Mouse (Mus musculus) hematopoietic multipotent progenitor cell, adult 10-12 weeks (in vitro differentiated cells): ENCODE results near the gene AC129217.1. TPM values are rescaled to one million over a fixed set of nuclear protein-coding genes. Genes with fewer than 3 reads are reported as not detected.

Experiments
- polyA plus RNA-seq: library from polyadenylated mRNA; stranded (reverse); fragments of >175 nt; gene quantifications from 2 replicates; pipeline ENCODE4 v1.2.3, GENCODE M21; 2012; ENCODE audit warnings: low replicate concordance

AC129217.1 gene
- 71.4 and 191 TPM in 2 replicates for polyA plus RNA-seq

DNA sequence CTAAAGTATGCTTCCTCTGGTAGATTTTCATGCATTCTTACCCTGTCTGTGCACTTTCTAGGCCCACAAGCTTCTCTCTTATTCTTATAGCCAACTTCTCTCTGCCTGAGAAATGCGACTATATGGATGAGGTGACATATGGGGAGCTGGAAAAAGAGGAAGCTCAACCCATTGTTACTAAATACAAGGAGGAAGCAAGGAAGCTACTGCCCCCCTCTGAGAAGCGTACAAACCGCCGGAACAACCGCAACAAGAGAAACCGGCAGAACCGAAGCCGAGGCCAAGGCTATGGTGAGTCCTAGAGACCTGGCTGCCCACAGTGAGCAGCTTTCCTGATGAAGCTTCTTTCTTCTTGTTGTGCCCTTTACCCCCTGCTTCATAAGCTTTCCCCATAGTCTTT is at the start of gene AC129217.1:
Gene AC129217.1, plus strand, starts transcription at position 114 of the 400 bp plus-strand sequence.

DNA sequence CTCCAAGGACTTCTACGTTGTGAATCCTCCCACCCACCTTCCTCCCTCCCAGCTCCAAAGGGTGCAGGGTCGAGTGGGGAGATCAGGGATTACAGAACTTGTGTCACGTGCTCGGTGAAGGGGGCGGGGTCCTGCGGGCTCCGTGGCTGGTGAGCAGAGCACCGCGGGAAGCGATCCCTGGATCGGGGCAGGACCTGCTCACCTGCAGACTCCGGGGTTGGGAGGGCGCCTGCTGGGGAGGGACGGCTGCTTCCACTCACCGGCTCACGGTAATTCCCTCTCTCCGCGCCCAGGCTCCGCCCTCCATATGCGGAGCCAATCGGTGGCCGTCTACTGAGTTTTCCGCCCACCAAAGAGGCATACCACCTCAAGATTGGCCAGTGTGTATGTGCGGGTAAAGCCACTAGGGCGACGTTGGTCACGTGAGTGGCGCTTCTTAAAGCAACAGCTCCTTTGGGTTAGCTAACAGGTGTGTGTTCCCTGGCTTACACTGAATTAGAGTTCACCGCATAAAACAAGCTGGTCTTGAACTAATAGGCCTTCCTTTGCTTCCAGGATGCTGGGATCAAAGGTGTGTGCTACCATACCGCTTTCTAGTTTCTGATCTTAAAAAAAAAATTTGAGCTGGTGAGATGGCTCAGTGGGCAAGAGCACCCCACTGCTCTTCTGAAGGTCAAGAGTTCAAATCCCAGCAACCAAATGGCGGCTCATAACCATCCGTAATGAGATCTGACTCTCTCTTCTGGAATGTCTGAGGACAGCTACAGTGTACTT is 43.4 kb upstream of the AC129217.1 start, which contains the start of gene Taf6l:
Gene Taf6l, minus strand, starts transcription at position 410 of the 774 bp plus-strand sequence.

DNA sequence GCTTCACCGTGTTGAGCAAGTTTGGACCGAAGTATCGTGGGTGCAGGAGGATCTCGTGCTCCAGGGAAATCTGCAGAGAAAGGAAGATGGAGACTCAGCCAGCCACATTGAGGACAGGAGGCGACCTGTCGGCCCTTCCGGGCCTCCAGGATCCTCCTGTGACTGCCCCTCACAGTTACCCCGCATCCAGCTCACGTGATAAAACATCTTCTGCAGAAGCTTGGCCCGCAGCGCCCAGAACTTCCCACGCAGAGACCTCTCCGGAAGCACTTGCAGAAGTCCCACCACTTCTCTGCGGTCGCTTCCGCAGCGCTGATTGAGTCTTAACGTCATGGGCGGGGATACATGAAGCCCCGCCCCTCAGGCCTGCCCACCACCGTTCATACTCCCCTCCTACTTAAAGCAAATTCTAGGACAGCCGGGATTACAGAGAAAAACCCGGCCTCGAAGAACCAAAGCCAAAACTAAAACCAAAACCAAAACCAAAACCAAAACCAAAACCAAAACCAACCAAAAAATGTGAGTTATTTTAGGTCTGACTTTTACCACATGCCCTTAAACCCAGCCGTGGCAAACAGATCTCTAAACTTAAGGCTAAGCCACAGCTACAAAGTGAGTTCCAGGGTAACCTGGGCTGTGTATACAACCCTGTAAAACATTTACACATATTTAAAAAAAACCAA is 31.2 kb upstream of the AC129217.1 start, which contains the start of gene Polr2g:
Gene Polr2g, minus strand, starts transcription at position 314 of the 683 bp plus-strand sequence.

DNA sequence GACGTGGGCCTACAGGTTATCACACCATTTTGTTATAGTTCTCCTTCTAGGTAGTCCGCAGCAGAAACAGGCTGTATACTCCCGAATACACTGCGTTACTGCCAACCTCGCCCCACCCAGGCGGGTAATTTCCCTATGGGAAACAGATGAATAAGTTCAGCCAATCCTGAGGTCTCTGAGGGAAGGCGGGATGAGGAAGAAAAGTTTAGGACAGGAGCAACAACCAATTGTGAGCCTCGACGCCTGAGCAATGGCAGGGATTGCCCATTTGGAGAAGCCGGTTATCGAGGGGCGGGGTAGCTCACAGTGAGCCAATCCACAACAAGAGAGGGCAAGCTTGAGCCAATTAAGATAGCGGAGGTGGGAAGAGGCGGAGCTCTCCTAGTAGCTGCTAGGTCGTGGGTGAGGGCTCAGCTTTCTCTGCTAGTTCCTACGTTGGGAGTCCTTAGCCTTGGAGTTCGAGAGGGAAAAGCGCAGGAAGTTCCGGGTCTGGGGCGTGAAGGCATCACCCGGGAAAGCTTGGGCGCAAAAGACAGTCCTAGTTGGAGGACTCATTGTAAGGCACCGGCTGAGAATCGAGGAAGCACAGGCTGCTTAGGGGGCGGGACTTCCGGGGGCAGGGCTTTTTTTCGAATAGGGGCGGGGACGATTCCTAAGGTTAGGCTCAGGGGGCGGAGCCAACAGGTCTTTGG is 27.3 kb upstream of the AC129217.1 start, which contains the start of gene Zbtb3:
Gene Zbtb3, plus strand, starts transcription at position 426 of the 692 bp plus-strand sequence.

GRCm38 (mm10) chr19:8818801-8819595 is 10.6 kb upstream of the AC129217.1 start, which contains the start of gene Ttc9c:
TSS of gene Ttc9c (minus strand) at chr19:8819333.

DNA sequence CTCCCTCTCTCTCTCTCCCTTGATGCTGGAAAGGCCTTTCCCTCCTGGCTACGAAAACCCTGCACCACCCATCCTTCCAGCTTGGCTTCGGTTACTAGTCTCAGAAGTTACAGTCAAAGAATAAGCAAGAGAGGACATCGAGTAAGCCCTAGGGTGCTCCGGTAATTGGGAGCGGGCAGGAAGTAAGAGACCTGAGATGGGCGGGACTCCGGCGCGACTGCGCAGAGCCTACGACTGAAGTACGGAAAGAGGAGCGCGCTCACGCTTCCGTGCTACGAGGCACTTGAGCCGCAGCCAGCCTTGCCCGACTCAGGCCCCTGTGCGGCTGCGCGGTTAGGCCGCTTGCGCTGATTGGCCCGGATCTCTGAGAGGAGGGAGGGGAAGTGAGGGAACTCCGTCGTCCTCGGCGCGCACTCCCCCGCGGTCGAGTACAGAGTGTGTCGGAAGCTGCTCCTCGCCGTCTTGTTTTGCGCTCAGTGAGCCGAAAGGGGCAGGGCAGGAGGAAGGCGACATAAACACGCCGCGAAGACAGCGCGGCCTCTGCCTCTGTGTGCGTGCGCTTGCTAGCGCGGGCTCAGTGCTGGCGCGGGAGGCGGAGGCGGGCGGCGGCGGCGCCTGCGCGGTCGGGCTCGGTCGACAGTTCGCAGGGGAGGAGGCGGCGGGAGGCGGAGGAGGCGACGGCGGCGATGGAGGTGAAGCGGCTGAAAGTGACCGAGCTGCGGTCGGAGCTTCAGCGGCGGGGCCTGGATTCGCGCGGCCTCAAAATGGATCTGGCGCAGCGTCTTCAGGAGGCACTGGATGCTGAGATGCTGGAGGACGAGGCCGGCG is 9.8 kb upstream of the AC129217.1 start, which contains the start of gene Hnrnpul2:
Gene Hnrnpul2, plus strand, starts transcription at position 415 of the 828 bp plus-strand sequence.

GRCm38 (mm10) chr19:8837251-8837791 is 7.7 kb downstream of the AC129217.1 start, which contains the start of gene Bscl2:
TSS of gene Bscl2 (plus strand) at chr19:8837467.

GRCm38 (mm10) chr19:8839103-8839907 is 9.7 kb downstream of the AC129217.1 start, which contains the start of gene Gng3:
TSS of gene Gng3 (minus strand) at chr19:8839194.

DNA sequence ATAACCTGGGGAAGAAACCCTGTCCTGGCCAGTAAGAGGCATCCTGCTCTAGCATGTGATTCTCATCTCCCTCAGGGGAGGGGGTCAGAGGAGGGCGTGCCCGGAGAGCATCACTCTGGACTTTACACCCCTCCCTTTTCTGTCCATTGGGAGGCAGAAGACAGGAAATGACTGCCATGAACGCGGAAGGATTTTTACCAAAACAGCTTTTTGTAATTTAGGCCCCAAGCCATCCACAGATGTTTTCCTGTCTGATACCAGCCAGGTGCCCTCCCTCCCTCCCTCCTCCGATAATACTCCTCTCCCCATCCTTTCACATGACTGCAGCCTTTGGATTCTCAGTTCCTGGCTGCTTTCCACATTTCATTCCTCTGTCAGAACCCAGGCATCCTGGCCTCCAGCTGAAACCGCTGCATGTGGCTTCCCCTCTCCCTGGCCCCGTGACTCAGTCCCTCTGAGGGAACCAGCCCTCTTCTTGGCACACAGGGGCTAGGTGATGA is 20.9 kb downstream of the AC129217.1 start, which contains the start of gene Lrrn4cl:
Gene Lrrn4cl, plus strand, starts transcription at position 367 of the 500 bp plus-strand sequence.

DNA sequence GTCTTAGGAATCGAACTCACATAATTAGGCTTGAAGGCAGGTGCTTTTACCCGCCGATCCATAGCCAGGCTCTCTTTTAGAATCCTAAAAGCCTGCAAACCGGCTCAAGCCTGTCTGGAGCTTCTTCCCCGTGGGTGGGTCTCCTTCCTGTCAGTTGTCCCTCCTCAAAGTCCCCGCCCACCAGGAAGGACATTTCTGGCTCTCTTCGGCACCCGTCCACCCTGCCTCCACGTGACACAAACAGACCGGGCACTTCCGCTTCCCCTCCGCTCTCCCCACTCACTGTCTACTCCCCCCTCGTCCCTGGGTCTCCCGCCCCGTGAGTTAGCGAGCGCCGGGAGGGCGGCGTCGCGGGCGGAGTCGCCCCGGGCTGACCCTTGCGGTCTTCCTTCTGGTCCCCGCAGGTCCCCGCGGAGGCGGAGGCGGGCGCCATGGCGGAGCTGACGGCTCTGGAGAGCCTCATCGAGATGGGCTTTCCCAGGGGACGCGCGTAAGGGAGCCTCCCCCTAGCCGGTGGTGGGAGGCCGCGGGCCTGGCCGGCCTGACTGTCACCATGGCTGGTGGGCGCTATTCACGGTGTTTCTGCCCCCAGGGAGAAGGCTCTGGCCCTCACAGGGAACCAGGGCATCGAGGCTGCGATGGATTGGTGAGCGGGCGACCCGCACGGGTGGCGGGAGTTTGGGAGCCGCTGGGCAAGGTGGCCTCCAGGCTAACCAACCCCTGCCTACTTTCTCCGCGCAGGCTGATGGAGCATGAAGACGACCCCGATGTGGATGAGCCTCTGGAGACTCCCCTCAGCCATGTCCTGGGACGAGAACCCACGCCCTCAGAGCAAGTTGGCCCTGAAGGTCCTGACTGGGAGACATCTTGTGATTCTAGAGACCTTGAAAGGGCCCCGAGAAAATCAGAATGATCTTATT is 42.0 kb downstream of the AC129217.1 start, which contains the start of gene Ubxn1:
Gene Ubxn1, plus strand, starts transcription at position 230 of the 920 bp plus-strand sequence.

GRCm38 (mm10) chr19:8880311-8881033 is 50.9 kb downstream of the AC129217.1 start, which contains the start of gene Uqcc3:
TSS of gene Uqcc3 (minus strand) at chr19:8880923.

DNA sequence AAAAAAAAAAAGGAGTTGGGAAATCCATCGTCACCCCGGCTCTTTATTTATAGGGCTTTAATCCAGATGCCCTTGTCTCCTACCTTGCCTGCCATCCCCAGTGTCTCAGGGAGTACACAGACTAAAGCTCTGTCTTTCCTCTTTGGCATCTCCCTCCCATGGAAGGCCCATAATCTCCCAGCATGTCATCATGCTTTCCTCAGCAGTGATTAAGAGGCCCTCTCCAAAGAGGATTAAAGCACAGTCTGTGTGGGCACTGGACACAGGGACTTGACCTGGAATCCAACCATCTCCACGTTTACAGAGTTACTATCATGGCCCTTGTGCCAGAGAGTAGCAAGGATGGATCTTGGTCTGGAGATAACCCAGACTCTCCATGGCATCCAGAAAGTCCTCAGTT is 54.0 kb downstream of the AC129217.1 start, which contains the start of the genes Lbhd1 and Gm49403:
Gene Lbhd1, plus strand, starts transcription at position 117 of the 400 bp plus-strand sequence.
Gene Gm49403, plus strand, starts transcription at position 315 of the 400 bp plus-strand sequence.

GRCm38 (mm10) chr19:8888511-8889385 is 59.2 kb downstream of the AC129217.1 start, which contains the start of the genes 1810009A15Rik and Gm49416:
TSS of gene 1810009A15Rik (plus strand) at chr19:8888853.
TSS of gene Gm49416 (plus strand) at chr19:8888926.

